Mouse (Mus musculus): ENCODE results near the gene Nthl1.

DNA sequence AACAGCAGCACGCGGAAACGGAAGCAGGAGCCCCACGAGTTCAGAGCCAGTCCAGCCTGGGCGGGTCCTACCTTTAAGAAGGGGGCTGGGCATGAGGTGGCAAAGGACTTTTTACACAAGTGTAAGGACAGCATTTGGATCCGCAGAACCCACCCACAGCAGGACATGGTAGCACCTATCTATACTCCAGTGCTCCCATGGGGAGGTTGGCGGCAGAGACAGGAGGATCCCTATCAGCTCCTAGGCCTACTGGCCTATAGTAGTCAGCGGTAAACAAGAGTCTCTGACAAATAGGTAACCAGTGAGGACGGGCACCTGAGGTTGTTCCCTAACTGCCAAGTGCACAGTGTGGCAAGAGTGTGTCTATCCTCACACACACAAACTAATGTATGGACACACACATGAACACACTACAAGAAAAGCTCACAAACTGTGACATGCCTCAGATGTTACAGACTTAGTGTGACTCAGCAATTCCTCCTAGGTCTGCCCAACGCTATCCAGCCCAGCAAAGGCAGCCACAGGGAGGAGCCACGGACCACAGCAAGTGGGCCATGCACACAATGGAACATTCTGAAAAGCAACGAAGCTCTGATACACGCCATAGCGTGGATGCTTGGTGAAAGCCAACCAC, 14.8 kb upstream of the Nthl1 start:
- TF ChIP-seq CTCF (IDR thresholded peaks at IDR 0.05; ENCODE audit: control insufficient read depth, insufficient read depth, low read length) (no peak), POLR2A (IDR thresholded peaks at IDR 0.05; ENCODE audit: borderline replicate concordance, control insufficient read depth, low read depth, low read length) (no peak)
